Mouse (Mus musculus) brain, embryonic 14.5 days (tissue): ENCODE data around the gene Cbll1.

ENCODE experiments used
- CTCF ChIP-seq: fragments of 200-500 bp; IDR thresholded peaks from 2 replicates; pipeline ENCODE4 v1.5.1; 2012; ENCODE audit warnings: inconsistent platforms, mild to moderate bottlenecking, moderate library complexity, borderline replicate concordance; ENCODE audit not compliant: insufficient read depth, insufficient read length; ENCODE audit errors: extremely low read depth
- POLR2A ChIP-seq: fragments of 200-500 bp; IDR thresholded peaks from 2 replicates; pipeline ENCODE4 v1.6.1; 2012; ENCODE audit warnings: mild to moderate bottlenecking, inconsistent platforms, borderline replicate concordance; ENCODE audit not compliant: poor library complexity, insufficient read depth, insufficient read length, severe bottlenecking; ENCODE audit errors: extremely low read depth

- TF ChIP-seq POLR2A (peak; percentile 61; the same call in 1 of the 2 replicates), CTCF (no peak)
These were observed at the start of gene Cbll1 for GRCm38 (mm10) chr12:31499314-31500131.
